Mouse (Mus musculus) right cerebral cortex, postnatal 10 days (tissue): ENCODE measurements around the gene 2410131K14Rik.

Experiments used
- DNase-seq, 2 experiments: peaks; one replicate each; pipeline ENCODE4 v3.0.0; 2021; ENCODE audit warnings: low spot score in 2 of 2

2410131K14Rik gene

DNA sequence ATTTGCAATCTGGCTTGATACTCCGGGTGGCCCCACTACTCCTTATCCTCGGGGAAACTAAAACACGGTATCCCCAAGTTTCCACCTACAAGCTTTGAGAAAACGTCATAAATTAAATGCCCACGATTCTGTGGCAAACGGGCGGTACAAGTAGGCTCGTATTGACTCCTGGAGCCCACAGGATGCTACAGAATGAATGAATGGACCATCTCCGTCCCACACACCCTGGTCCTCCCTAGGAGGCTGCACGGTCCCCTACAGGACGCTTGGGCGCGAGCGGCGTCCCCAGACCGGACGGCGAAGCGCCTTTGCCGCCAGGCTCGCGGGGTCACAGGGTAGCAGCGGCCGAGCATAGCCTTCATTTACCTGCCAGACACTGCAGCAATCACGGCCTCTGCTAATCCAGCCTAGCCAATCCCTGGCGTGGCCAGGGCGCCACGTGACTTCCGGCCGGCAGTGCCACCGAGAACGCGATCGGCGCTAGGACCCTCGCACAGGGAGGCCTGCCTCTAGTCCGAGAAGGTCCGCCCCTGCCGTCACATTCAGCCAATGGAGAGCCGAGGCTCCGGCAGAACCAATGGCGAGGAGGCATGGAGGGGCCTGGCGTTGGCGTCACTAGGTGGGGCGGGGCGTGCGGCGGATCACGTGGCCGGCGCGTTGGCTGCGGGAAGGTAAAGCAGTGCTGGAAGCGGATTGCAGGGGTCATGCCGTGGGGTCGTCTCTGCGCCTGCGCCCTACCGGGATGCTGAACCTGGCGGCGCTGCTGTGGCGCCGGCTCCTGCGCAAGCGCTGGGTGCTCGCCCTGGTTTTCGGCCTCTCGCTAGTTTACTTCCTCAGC, at the start of gene 2410131K14Rik, which contains the start of gene Rnft2:
Gene 2410131K14Rik (plus strand): TSS at position 622 of the 838 bp plus-strand sequence.
Gene Rnft2 (minus strand): TSS at position 511 of the 838 bp plus-strand sequence.
- peak; percentile 100 for DNase-seq

DNA sequence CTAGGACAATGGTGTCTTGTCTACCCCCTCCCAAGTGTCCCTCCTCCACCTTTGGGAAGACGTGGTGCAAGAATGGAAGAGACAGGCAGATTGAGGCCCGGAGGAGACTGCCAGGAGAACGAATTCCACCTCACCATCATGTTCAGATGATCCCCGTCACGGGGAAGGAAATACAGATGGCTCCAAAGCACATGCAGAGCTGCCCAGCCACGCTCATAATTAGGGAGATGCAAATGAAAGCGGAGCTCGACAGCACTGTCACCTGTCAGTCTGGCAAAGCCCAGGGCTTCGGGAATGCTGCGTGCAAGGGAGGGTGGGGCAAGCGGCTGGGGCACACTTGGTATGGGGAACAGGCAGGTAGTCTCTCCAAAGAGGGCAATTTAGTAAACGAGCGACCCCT, 47.6 kb upstream of the 2410131K14Rik start:
- DNase-seq = no peak

DNA sequence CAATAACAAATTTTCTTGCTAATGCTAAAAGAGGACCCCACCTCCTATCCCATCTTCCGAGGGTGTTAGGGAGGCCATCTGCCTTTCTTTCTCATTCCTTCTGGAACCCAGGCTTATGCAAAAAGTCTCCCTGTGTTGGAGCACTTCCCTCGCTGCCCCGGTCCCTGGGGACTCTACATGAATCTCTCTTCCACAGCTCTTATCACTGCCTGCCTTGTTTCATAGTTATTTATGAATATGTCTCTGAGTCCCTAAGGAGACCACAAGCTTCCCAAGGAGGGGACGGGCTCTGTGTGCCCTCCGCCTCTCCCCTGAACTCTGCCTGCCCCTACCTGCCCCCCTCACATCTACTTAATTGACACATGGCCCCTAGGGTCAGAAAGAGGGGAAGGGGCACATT, 45.4 kb upstream of the 2410131K14Rik start:
- DNase-seq = no peak

- no peak for DNase-seq
Measured at GRCm38 (mm10) chr5:118204675-118205440, 40.2 kb upstream of the 2410131K14Rik start.

- DNase-seq = no peak
Measured at GRCm38 (mm10) chr5:118205852-118206251, 39.2 kb upstream of the 2410131K14Rik start.

GRCm38 (mm10) chr5:118214012-118214411, 31.0 kb upstream of the 2410131K14Rik start:
- no peak for DNase-seq

- peak; percentile 94 to 96 for DNase-seq
Measured at GRCm38 (mm10) chr5:118214418-118215154, 30.4 kb upstream of the 2410131K14Rik start.

- no peak for DNase-seq
Measured at GRCm38 (mm10) chr5:118217410-118217809, 27.6 kb upstream of the 2410131K14Rik start.

- DNase-seq = no peak
Measured at GRCm38 (mm10) chr5:118223142-118223757, 21.8 kb upstream of the 2410131K14Rik start.

GRCm38 (mm10) chr5:118230071-118230611, 14.9 kb upstream of the 2410131K14Rik start:
- no peak for DNase-seq

DNA sequence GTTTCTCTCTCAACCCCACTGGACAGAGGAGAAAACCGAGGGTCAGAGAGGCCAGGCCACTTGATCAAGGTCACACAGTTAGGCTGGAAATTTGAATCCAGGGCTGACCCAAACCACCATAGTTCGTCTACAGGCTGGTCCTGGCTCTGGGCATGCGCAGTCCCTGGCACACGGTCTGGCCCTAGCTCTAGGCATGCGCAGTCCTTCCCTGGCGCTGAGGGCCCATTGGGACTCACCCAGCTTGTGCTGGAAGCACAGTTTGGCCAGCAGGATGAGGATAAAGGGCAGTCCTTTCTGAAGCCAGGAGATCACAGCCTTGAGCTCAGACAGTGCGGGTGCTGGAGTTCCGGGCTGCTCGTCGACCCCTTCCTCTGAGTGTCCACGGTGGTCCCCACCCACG, 8.1 kb upstream of the 2410131K14Rik start:
- DNase-seq = no peak

DNA sequence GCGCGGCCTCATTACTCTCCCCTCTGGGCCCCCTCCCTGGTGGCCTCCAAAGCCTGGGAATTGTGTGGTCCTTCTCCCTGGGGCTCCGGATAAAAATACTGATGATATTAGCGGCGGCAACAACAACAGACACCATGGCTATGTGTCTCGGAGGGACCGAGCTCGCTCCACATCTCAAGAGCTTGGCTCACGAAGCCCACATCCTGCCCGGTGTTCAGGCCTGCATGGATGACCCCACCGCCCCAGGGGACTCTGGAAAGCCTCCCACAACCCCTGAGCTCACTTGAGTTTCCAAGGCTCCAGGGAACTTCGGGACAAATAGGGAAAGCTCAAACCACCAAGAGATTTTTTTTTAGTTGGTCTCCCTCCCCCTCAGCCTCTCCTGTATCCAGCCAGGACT, 5.4 kb upstream of the 2410131K14Rik start:
- DNase-seq = no peak

GRCm38 (mm10) chr5:118245606-118246308, 730 bp downstream of the 2410131K14Rik start:
- no peak for DNase-seq

- DNase-seq = no peak
Measured at GRCm38 (mm10) chr5:118247378-118247777, 2.4 kb downstream of the 2410131K14Rik start.

DNA sequence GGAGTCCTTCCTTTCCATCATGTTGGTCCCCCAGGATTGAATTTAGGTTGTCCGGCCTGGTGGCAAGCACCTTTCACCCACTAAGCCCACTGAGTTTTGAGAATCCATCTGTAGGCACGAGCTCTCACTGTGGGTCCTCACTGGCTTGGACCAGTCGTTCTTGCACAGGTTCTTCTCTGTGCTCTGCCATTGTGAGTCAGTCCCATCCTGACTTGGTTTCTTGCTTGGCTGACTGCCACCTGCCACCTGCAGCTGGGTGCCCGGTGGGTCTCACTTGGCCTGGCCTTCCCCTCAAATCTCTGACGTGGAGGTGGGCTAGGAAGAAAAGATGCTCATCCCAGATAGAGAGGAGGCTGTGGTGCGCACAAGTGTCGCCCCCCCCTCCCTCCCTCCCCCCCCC, 6.0 kb downstream of the 2410131K14Rik start:
- no peak for DNase-seq

GRCm38 (mm10) chr5:118253551-118253950, 8.5 kb downstream of the 2410131K14Rik start:
- DNase-seq = no peak

GRCm38 (mm10) chr5:118256981-118257380, 12.0 kb downstream of the 2410131K14Rik start:
- no peak for DNase-seq

DNA sequence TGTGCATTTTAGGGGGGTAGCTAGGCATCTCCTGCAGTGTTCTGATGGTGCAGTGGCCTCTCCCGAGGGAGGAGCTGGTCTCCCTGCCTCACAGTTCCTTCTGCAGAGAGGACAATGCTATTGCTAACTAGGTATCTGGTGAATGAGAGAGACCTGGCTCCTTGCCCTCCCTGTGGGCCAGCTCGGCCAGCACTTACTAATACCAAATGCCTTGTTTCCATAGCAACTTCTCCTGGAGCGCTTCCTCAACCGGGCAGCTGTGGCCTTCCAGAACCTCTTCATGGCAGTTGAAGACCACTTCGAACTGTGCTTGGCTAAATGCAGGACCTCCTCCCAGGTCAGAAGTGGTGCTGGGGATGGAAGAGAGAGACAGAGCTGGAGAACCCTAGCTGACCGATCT, 14.1 kb downstream of the 2410131K14Rik start:
- peak; percentile 68 to 71 for DNase-seq

DNA sequence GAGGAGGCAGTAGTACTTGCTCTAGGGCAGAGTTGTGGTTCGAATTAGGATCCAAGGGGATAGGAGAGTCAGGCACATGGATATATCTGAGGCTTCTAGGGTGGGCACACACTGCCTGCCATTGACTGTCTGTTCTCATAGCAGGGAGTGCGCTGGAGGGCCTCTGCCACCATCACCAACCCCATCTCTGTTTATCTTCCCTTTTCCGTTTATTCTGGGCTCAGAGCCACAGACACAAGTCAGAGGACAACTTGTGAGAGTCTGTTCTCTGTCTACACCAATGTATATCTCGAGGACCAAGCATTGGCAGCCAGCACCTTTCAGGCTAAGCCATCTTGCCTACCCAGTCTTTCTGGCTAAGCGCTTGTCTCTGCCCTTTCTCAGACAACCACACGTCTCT, 14.6 kb downstream of the 2410131K14Rik start:
- no peak for DNase-seq

GRCm38 (mm10) chr5:118260055-118260454, 15.0 kb downstream of the 2410131K14Rik start:
- DNase-seq = no peak

GRCm38 (mm10) chr5:118260642-118261041, 15.6 kb downstream of the 2410131K14Rik start:
- DNase-seq = no peak
